Mouse (Mus musculus): ENCODE data around the gene Ccdc154. TPM values are rescaled to one million over a fixed set of nuclear protein-coding genes. Genes with fewer than 3 reads are reported as not detected.
"Not testable (repeated sequence)": the region's sequence is repeated elsewhere in the genome, so short reads cannot be mapped to it uniquely, and the experiment has no call there.

Ccdc154 gene
- not detected in 2 replicates for polyA plus RNA-seq (2014; fragmentation: Nextera tagmentation; extraction: Ambion mirVana)

GRCm38 (mm10) chr17:25162161-25162560 is at the start of gene Ccdc154:
TSS of gene Ccdc154 (plus strand) at chr17:25162461.
- Histone ChIP-seq H3K4me3 (ENCODE audit: low read depth, low read length) (no peak within 1 kb of the TSS), H3K9me3 (replicated peaks; ENCODE audit: control insufficient read depth, low read length) (no peaks in the 10 kb centered on the region), H3K4me2 (ENCODE audit: low read depth, low read length) (no peak within 1 kb of the TSS), H3K36me3 (replicated peaks; ENCODE audit: control insufficient read depth, insufficient read depth, low read depth, low read length) (peaks cover 4% of the 10 kb centered on the region), H3K27me3 (ENCODE audit: control insufficient read depth, insufficient read depth, low read length) (no peaks in the 10 kb centered on the region), H3K27ac (replicated peaks; ENCODE audit: low read depth, low read length) (no peak within 1 kb of the TSS), H3K4me1 (ENCODE audit: control insufficient read depth, insufficient read depth, low read length) (no peaks in the 10 kb centered on the region), H3K9ac (replicated peaks; ENCODE audit: low read length) (no peak within 1 kb of the TSS)
- DNase-seq (ENCODE audit: low spot score) (no peak), ATAC-seq (replicated peaks; ENCODE audit: insufficient number of reproducible peaks, low FRiP score, low TSS enrichment, low read depth) (no peak)
- WGBS, result 78% methylated on average over 1 of the region's 1 CpGs

GRCm38 (mm10) chr17:25114908-25115645 is 47.2 kb upstream of the Ccdc154 start:
- H3K36me3 ChIP-seq (replicated peaks; ENCODE audit: control insufficient read depth, insufficient read depth, low read depth, low read length), result no peaks in the 10 kb centered on the region
- peak overlapping the region; percentile 46 for H3K9ac ChIP-seq (replicated peaks; ENCODE audit: low read length)
- peaks cover 3% of the 10 kb centered on the region for H3K4me1 ChIP-seq (ENCODE audit: control insufficient read depth, insufficient read depth, low read length)
- no peaks in the 10 kb centered on the region for H3K27me3 ChIP-seq (ENCODE audit: control insufficient read depth, insufficient read depth, low read length)
- WGBS, result 10% methylated on average over 23 of the region's 23 CpGs
- H3K9me3 ChIP-seq (replicated peaks; ENCODE audit: control insufficient read depth, low read length), result no peaks in the 10 kb centered on the region
- ATAC-seq (replicated peaks; ENCODE audit: insufficient number of reproducible peaks, low FRiP score, low TSS enrichment, low read depth), result peak; percentile 63; the same call in 1 of the 2 replicates
- peak overlapping the region; percentile 48 for H3K4me3 ChIP-seq (ENCODE audit: low read depth, low read length)
- H3K4me2 ChIP-seq (ENCODE audit: low read depth, low read length), result peak overlapping the region; percentile 87
- peak overlapping the region; percentile 86 for H3K27ac ChIP-seq (replicated peaks; ENCODE audit: low read depth, low read length)
- peak; percentile 28 for DNase-seq (ENCODE audit: low spot score)

- Histone ChIP-seq H3K27ac (replicated peaks; ENCODE audit: low read depth, low read length) (peak within 1 kb of the TSS; percentile 86), H3K9me3 (replicated peaks; ENCODE audit: control insufficient read depth, low read length) (no peaks in the 10 kb centered on the region), H3K4me2 (ENCODE audit: low read depth, low read length) (peak within 1 kb of the TSS; percentile 87), H3K27me3 (ENCODE audit: control insufficient read depth, insufficient read depth, low read length) (no peaks in the 10 kb centered on the region), H3K36me3 (replicated peaks; ENCODE audit: control insufficient read depth, insufficient read depth, low read depth, low read length) (no peaks in the 10 kb centered on the region), H3K4me3 (ENCODE audit: low read depth, low read length) (peak within 1 kb of the TSS; percentile 48), H3K9ac (replicated peaks; ENCODE audit: low read length) (peak within 1 kb of the TSS; percentile 46), H3K4me1 (ENCODE audit: control insufficient read depth, insufficient read depth, low read length) (peaks cover 3% of the 10 kb centered on the region)
- ATAC-seq (replicated peaks; ENCODE audit: insufficient number of reproducible peaks, low FRiP score, low TSS enrichment, low read depth) (peak; percentile 91), DNase-seq (ENCODE audit: low spot score) (peak; percentile 95)
- WGBS, result 6% methylated on average over 40 of the region's 40 CpGs
These were observed 46.4 kb upstream of the Ccdc154 start, which contains the start of gene Telo2 for GRCm38 (mm10) chr17:25115664-25116432. TSS of gene Telo2 (minus strand) at chr17:25115967.

GRCm38 (mm10) chr17:25117263-25117662 is 45.0 kb upstream of the Ccdc154 start:
- Histone ChIP-seq H3K9me3 (replicated peaks; ENCODE audit: control insufficient read depth, low read length) (no peaks in the 10 kb centered on the region), H3K27ac (replicated peaks; ENCODE audit: low read depth, low read length) (no peak overlapping the region), H3K27me3 (ENCODE audit: control insufficient read depth, insufficient read depth, low read length) (no peaks in the 10 kb centered on the region), H3K4me2 (ENCODE audit: low read depth, low read length) (no peak overlapping the region), H3K9ac (replicated peaks; ENCODE audit: low read length) (no peak overlapping the region), H3K4me3 (ENCODE audit: low read depth, low read length) (no peak overlapping the region), H3K36me3 (replicated peaks; ENCODE audit: control insufficient read depth, insufficient read depth, low read depth, low read length) (no peaks in the 10 kb centered on the region), H3K4me1 (ENCODE audit: control insufficient read depth, insufficient read depth, low read length) (peaks cover 3% of the 10 kb centered on the region)
- WGBS, result 36% methylated on average over 4 of the region's 4 CpGs
- no peak for ATAC-seq (replicated peaks; ENCODE audit: insufficient number of reproducible peaks, low FRiP score, low TSS enrichment, low read depth)
- DNase-seq (ENCODE audit: low spot score), result no peak

GRCm38 (mm10) chr17:25120406-25120805 is 41.9 kb upstream of the Ccdc154 start, which contains the start of gene Ptx4:
TSS of gene Ptx4 (plus strand) at chr17:25120760.
- ATAC-seq (replicated peaks; ENCODE audit: insufficient number of reproducible peaks, low FRiP score, low TSS enrichment, low read depth) (no peak), DNase-seq (ENCODE audit: low spot score) (peak; percentile 45)
- Histone ChIP-seq H3K27ac (replicated peaks; ENCODE audit: low read depth, low read length) (no peak within 1 kb of the TSS), H3K36me3 (replicated peaks; ENCODE audit: control insufficient read depth, insufficient read depth, low read depth, low read length) (no peaks in the 10 kb centered on the region), H3K9ac (replicated peaks; ENCODE audit: low read length) (no peak within 1 kb of the TSS), H3K4me2 (ENCODE audit: low read depth, low read length) (no peak within 1 kb of the TSS), H3K4me3 (ENCODE audit: low read depth, low read length) (no peak within 1 kb of the TSS), H3K27me3 (ENCODE audit: control insufficient read depth, insufficient read depth, low read length) (no peaks in the 10 kb centered on the region), H3K9me3 (replicated peaks; ENCODE audit: control insufficient read depth, low read length) (no peaks in the 10 kb centered on the region), H3K4me1 (ENCODE audit: control insufficient read depth, insufficient read depth, low read length) (no peaks in the 10 kb centered on the region; the same call in 1 of the 2 replicates)
- WGBS, result 31% methylated on average over 3 of the region's 3 CpGs

- WGBS, result 27% methylated on average over 7 of the region's 7 CpGs
- peak; percentile 22 for DNase-seq (ENCODE audit: low spot score)
These were observed 38.3 kb upstream of the Ccdc154 start for GRCm38 (mm10) chr17:25123979-25124378.

GRCm38 (mm10) chr17:25125442-25126060 is 36.7 kb upstream of the Ccdc154 start:
- DNase-seq (ENCODE audit: low spot score), result not testable (repeated sequence)
- WGBS, result 59% methylated on average over 3 of the region's 3 CpGs

More at GRCm38 (mm10) chr17:25123979-25124378, 38.3 kb upstream of the Ccdc154 start:
- Histone ChIP-seq H3K27ac (replicated peaks; ENCODE audit: low read depth, low read length) (no peak overlapping the region), H3K9me3 (replicated peaks; ENCODE audit: control insufficient read depth, low read length) (no peaks in the 10 kb centered on the region), H3K4me3 (ENCODE audit: low read depth, low read length) (no peak overlapping the region), H3K36me3 (replicated peaks; ENCODE audit: control insufficient read depth, insufficient read depth, low read depth, low read length) (no peaks in the 10 kb centered on the region), H3K9ac (replicated peaks; ENCODE audit: low read length) (no peak overlapping the region), H3K4me1 (ENCODE audit: control insufficient read depth, insufficient read depth, low read length) (no peaks in the 10 kb centered on the region), H3K4me2 (ENCODE audit: low read depth, low read length) (no peak overlapping the region), H3K27me3 (ENCODE audit: control insufficient read depth, insufficient read depth, low read length) (no peaks in the 10 kb centered on the region)
- ATAC-seq (replicated peaks; ENCODE audit: insufficient number of reproducible peaks, low FRiP score, low TSS enrichment, low read depth), result no peak

More at GRCm38 (mm10) chr17:25125442-25126060, 36.7 kb upstream of the Ccdc154 start:
- not testable (repeated sequence) for H3K4me2 ChIP-seq (ENCODE audit: low read depth, low read length); H3K4me1 ChIP-seq (ENCODE audit: control insufficient read depth, insufficient read depth, low read length); H3K36me3 ChIP-seq (replicated peaks; ENCODE audit: control insufficient read depth, insufficient read depth, low read depth, low read length); H3K9me3 ChIP-seq (replicated peaks; ENCODE audit: control insufficient read depth, low read length); H3K27ac ChIP-seq (replicated peaks; ENCODE audit: low read depth, low read length); H3K9ac ChIP-seq (replicated peaks; ENCODE audit: low read length); H3K4me3 ChIP-seq (ENCODE audit: low read depth, low read length); ATAC-seq (replicated peaks; ENCODE audit: insufficient number of reproducible peaks, low FRiP score, low TSS enrichment, low read depth); H3K27me3 ChIP-seq (ENCODE audit: control insufficient read depth, insufficient read depth, low read length)

Measured in embryonic facial prominence, embryonic 11.5 days (tissue).